Mouse (Mus musculus) inflammation-experienced regulatory T-cells, adult 16 weeks (primary cell): ENCODE data around the gene Snrk. TPM values are rescaled to one million over a fixed set of nuclear protein-coding genes. Genes with fewer than 3 reads are reported as not detected.

Experiments
- polyA plus RNA-seq: library from polyadenylated mRNA; unstranded; fragments of 100-300 nt; shearing (Covaris generic); gene quantifications from one replicate; pipeline ENCODE4 v1.2.1, GENCODE M21; 2017

The Snrk gene
- 133 TPM for polyA plus RNA-seq

DNA sequence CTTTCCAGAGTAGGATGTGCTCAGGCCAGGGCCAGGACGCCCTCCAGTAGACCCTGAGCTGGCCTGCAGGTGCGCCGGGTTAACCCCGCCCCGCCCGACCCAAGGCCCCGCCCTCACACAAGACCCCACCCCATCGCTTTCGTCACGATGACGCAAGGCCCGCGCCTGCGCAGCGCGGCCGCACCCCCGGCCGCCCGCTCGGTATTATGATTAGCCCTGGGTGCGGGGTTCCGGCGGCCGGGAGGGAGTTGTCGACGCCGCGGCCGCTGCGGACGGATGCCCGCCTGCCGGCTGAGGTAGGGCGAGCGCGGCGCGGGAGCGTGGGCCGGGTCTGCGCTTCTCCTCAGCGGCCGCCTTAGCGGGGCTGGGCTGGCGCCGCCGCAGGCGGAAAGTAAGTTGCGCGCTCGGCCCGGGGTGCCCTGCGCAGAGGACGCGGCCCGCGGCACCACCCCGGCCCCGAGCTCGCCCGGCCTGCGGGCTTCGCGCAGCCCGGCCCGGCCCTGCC lies at the start of gene Snrk:
Gene Snrk (plus strand): TSS at position 155 of the 505 bp plus-strand sequence.

Other genes starting within 250 kb of the Snrk start
- not detected for gene Ackr2, start 218.9 kb upstream of the Snrk start, polyA plus RNA-seq
- gene Cyp8b1, start 201.0 kb upstream of the Snrk start, polyA plus RNA-seq, result not detected
- gene Fam198a, start 166.3 kb upstream of the Snrk start, polyA plus RNA-seq, result 0.11 TPM
- 0.40 TPM for gene Pomgnt2, start 120.2 kb upstream of the Snrk start, polyA plus RNA-seq
- gene Ano10, start 177.2 kb downstream of the Snrk start, polyA plus RNA-seq, result 42.8 TPM
- gene Abhd5, start 234.3 kb downstream of the Snrk start, polyA plus RNA-seq, result 14.6 TPM